Mouse (Mus musculus): ENCODE results near the gene Dct.

DNA sequence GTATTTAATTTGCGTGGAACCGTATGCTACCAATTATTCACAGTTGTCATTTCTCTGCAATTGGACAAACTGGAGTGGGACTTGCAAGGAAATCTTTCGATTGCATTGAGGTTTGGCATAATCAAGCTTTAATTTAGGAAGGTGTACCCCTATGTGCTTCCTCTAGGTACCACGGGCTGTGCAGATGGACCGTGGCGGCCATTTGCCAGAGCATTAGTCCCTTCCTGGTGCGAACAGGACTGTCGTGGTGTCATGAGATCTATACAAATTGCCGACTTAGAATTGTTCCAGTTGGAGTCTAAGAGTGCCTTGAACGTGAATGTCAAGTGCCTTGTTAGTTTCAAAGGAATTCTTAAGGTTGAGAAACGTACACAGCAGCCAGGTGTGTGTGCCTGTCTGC is 726 bp upstream of the Dct start:
- no peak for TF ChIP-seq CTCF (IDR thresholded peaks at IDR 0.05; ENCODE audit: low read depth)
- no peak for TF ChIP-seq EP300 (IDR thresholded peaks at IDR 0.05; ENCODE audit: low read depth)

All from heart, postnatal 0 days (tissue).